In genomic region chr10:24634288-24634687, GRCm38 (mm10) we compare ENCODE assay signal across 11 mouse cellular contexts. TPM values are rescaled to one million over a fixed set of nuclear protein-coding genes. Genes with fewer than 3 reads are reported as not detected.
A peak's percentile ranks its signal among the peaks of the same experiment; 100 is the strongest.
DNase-seq lines count a peak whose midpoint lies in the region; ATAC-seq and TF ChIP-seq lines count a peak whose summit lies in the region.
"Had no signal": no experiment of that assay in that cellular context is flagged by ENCODE, and none has a peak within 500 bp of the region (broad histone marks: within the 10 kb centered on the region; RNA-seq: fewer than 3 reads in every experiment).

No protein-coding gene starts in this region.

- H3K4me2 ChIP-seq in kidney, embryonic 15.5 days, result no peak overlapping the region
- no peak overlapping the region for H3K4me2 ChIP-seq in myocyte (ENCODE audit: low read depth)
- no peak overlapping the region for H3K4me2 ChIP-seq in forebrain, embryonic 12.5 days
- H3K4me2 ChIP-seq: limb, embryonic 13.5 days had no signal

- no peak overlapping the region for H3ac ChIP-seq in myocyte (ENCODE audit: control insufficient read depth, insufficient read length)

- peak; percentile 38 for DNase-seq in kidney, adult 11 months
- DNase-seq in heart, adult 8-10 months (ENCODE audit: low spot score), result peak; percentile 69
- peak; percentile 49 for DNase-seq in kidney, adult 9 months
- DNase-seq in right cerebral cortex, postnatal 25 days, result no peak
- DNase-seq: adrenal gland, postnatal 25 days had no signal

- no peak overlapping the region for H3K4me3 ChIP-seq in kidney, embryonic 15.5 days (replicated peaks)
- no peak overlapping the region for H3K4me3 ChIP-seq in myocyte
- H3K4me3 ChIP-seq in forebrain, embryonic 12.5 days (replicated peaks), result no peak overlapping the region
- H3K4me3 ChIP-seq: limb, embryonic 13.5 days had no signal

- 44% methylated on average over 9 of the region's 9 CpGs for WGBS in kidney, embryonic 15.5 days
- WGBS in forebrain, embryonic 12.5 days, result 86% methylated on average over 9 of the region's 9 CpGs

- H3K9ac ChIP-seq in kidney, embryonic 15.5 days, result no peak overlapping the region
- no peak overlapping the region for H3K9ac ChIP-seq in forebrain, embryonic 12.5 days
- H3K9ac ChIP-seq: limb, embryonic 13.5 days had no signal

- no peak for ATAC-seq in kidney, embryonic 15.5 days (replicated peaks; ENCODE audit: low FRiP score)
- no peak for ATAC-seq in monocyte, adult 5-6 weeks (replicated peaks; ENCODE audit: insufficient number of reproducible peaks, low FRiP score, low TSS enrichment, poor library complexity, severe bottlenecking)
- ATAC-seq in forebrain, embryonic 12.5 days (ENCODE audit: low FRiP score), result no peak

- no peak for TF ChIP-seq POLR2A in myocyte (IDR thresholded peaks at IDR 0.05; ENCODE audit: insufficient read length, low read depth)

- H3K36me3 ChIP-seq in kidney, embryonic 15.5 days, result no peaks in the 10 kb centered on the region
- no peaks in the 10 kb centered on the region for H3K36me3 ChIP-seq in myocyte (ENCODE audit: control insufficient read depth, insufficient read depth)
- no peaks in the 10 kb centered on the region for H3K36me3 ChIP-seq in forebrain, embryonic 12.5 days (replicated peaks)
- H3K36me3 ChIP-seq: limb, embryonic 13.5 days had no signal

- no peaks in the 10 kb centered on the region for H3K9me3 ChIP-seq in kidney, embryonic 15.5 days (replicated peaks)
- no peaks in the 10 kb centered on the region for H3K9me3 ChIP-seq in forebrain, embryonic 12.5 days
- H3K9me3 ChIP-seq: limb, embryonic 13.5 days had no signal

- no peaks in the 10 kb centered on the region for H3K27me3 ChIP-seq in kidney, embryonic 15.5 days
- no peaks in the 10 kb centered on the region for H3K27me3 ChIP-seq in myocyte (ENCODE audit: control insufficient read depth, insufficient read depth, insufficient read length)
- no peaks in the 10 kb centered on the region for H3K27me3 ChIP-seq in forebrain, embryonic 12.5 days
- H3K27me3 ChIP-seq: limb, embryonic 13.5 days had no signal

- H3K79me2 ChIP-seq in myocyte (ENCODE audit: control insufficient read depth, insufficient read depth), result no peaks in the 10 kb centered on the region

- no peak overlapping the region for H3K27ac ChIP-seq in kidney, embryonic 15.5 days
- H3K27ac ChIP-seq in forebrain, embryonic 12.5 days, result no peak overlapping the region
- H3K27ac ChIP-seq: limb, embryonic 13.5 days had no signal

- H3K4me1 ChIP-seq in kidney, embryonic 15.5 days, result peaks cover 27% of the 10 kb centered on the region
- H3K4me1 ChIP-seq in forebrain, embryonic 12.5 days, result peaks cover 2% of the 10 kb centered on the region; the same call in 1 of the 2 replicates

TF ChIP-seq in myocyte, 11 proteins besides CTCF, POLR2A, EP300 and RAD21:
- TF ChIP-seq SRF (IDR thresholded peaks at IDR 0.05; ENCODE audit: control insufficient read depth, insufficient read length, low read depth) (no peak), TCF12 (IDR thresholded peaks at IDR 0.05; ENCODE audit: insufficient read depth, poor library complexity, severe bottlenecking) (peak; percentile 28), USF1 (IDR thresholded peaks at IDR 0.05; ENCODE audit: low read depth) (peak; percentile 36), CEBPB (IDR thresholded peaks at IDR 0.05; ENCODE audit: insufficient read depth, poor library complexity, severe bottlenecking) (no peak), MAX (IDR thresholded peaks at IDR 0.05; ENCODE audit: low read depth) (no peak), MYOD1 (IDR thresholded peaks at IDR 0.05; ENCODE audit: control insufficient read depth in 1 of 3, insufficient read length in 2 of 3, low read depth in 2 of 3) (peak in 2 of 3 experiments; percentile 55 to 60), TCF3 (IDR thresholded peaks at IDR 0.05; ENCODE audit: insufficient read length, low read depth) (peak; percentile 12), E2F4 (IDR thresholded peaks at IDR 0.05; ENCODE audit: insufficient read depth) (no peak), REST (IDR thresholded peaks at IDR 0.05; ENCODE audit: insufficient read depth, insufficient read length) (no peak), MYOG (IDR thresholded peaks at IDR 0.05; ENCODE audit: control insufficient read depth in 1 of 3, insufficient read depth in 1 of 3, insufficient read length in 2 of 3, low read depth in 2 of 3) (peak in 2 of 3 experiments; percentile 57 to 77), POLR2AphosphoS2 (IDR thresholded peaks at IDR 0.05; ENCODE audit: insufficient read length, low read depth) (no peak)

RNA-seq across cellular contexts. Expression of gene Ccn2, which starts 39.0 kb away (rescaled TPM):
- 8.7 and 10.0 TPM in 2 replicates for polyA plus RNA-seq in kidney, embryonic 15.5 days (2015; fragmentation: Nextera tagmentation; extraction: Ambion mirVana)
- 100 to 1,000 TPM in 1 of 4 experiments, 10 to 100 TPM in 3; 53.9 to 107 (median 63.8) TPM for total RNA-seq in heart, adult 8-10 months (2022)
- 7.2 TPM for polyA plus RNA-seq in myocyte (2012; fragmentation: generic; extraction: Trizol)
- total RNA-seq in monocyte, adult 5-6 weeks (2017), result not detected in 3 replicates
- 5.0 and 7.7 TPM in 2 replicates for polyA plus RNA-seq in forebrain, embryonic 12.5 days (2016; fragmentation: Nextera tagmentation; extraction: Ambion mirVana)
- total RNA-seq: neutrophil, adult 5-6 weeks had no signal
